Mouse (Mus musculus) left cerebral cortex, postnatal 4 days (tissue): ENCODE measurements at regions not wholly inside any gene's neighbourhood (a gene's known extent, or its start where the extent isn't known, plus 50 kb on each side); places are given as distances from the start of the nearest gene placed in this dataset.

Experiments used
- DNase-seq: peaks from one replicate; pipeline ENCODE4 v3.0.0-alpha.2; 2022
- intact Hi-C: fragments of 180-260 bp; cut with DNase I; formaldehyde crosslinking; loops from one replicate; pipeline ENCODE4 v1.15.1; 2025

DNA sequence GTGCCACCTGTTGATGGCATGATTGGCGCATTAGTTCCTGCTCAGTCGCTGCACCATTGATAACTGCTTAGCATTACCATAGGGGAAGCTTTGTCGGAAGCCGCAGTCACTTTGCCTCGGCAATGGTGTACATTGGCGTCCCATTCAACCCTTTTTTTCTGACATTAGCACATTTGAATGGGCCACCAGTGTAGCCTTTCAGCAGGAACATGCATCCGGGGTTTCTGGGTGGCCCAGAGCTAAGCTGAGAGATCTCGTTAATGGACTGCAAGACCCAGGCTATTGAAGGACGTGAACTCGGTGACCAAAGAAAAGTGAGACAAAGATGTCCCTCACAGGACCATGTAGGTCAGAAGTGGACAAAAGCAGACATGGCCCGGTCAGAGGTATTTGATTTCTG is 97.3 kb downstream of the Brms1l start:
- DNase-seq: no peak
- intact Hi-C loops: no loop called here

DNA sequence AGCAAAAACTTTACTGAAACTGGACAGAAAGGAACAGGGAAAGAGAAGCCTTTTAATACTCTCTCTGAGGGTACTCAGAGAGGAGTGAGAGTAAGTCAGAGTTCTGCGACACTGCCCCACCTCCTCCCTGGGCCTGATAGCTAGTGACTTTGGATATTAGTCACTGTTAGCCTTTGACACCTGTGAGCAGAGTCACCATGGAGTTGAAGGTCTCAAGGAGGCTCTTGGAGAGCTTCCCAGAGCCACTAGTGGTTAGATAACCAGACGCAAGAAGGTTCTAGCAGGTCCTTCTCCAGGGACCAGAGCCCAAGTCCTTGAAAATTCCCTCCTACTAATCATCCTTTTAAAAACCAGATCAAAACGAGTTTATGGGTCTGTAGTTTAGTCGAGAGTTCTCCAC is 94.3 kb downstream of the Brms1l start:
- intact Hi-C loops: no loop called here

GRCm38 (mm10) chr12:55926974-55927321 is 90.8 kb downstream of the Brms1l start:
- intact Hi-C loops: no loop called here
- no peak for DNase-seq

More for the DNA sequence above, 94.3 kb downstream of the Brms1l start:
- no peak for DNase-seq

DNA sequence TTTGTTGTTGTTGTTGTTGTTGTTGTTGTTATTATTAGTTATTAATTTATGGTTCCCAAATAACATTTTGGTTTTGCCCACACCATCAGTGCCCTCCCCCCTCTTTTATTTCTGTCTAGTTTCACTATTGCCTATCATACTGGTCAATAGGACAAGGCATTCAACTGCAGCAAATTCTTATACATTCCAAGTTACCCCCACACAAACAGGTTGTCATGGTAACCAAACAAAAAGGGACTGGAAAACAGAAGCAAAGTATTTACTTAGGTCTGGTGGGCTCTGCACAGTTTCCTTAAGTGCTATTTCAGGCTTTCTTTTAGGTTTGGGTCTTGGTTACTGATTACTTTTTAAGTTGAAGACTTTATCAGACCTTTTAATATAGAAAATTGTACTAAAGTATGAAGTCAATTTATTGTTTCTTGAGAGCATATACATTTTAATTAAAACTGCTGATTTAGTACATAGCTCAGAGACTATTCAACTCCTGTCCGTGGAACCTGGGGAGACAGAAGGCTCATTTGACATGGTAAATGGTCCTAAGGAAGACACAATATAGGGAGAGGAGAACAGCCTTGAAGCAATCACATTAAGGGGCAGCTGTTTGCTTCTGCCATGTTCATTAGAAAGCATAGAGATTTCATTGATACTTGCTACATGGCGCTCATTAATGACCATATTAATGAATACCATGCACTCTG is 90.3 kb downstream of the Brms1l start:
- intact Hi-C loops: no loop called here
- DNase-seq: no peak
